13 mouse cellular contexts compared by ENCODE assay signal in genomic region chr17:51936071-51936470, GRCm38 (mm10).
DNase-seq lines count a peak whose midpoint lies in the region.
"Had no signal": no experiment of that assay in that cellular context is flagged by ENCODE, and none has a peak within 500 bp of the region (broad histone marks: within the 10 kb centered on the region; RNA-seq: fewer than 3 reads in every experiment).

No protein-coding gene starts in this region.

- DNase-seq in cerebellum, postnatal 25 days = peak; percentile 5 to 14
- no peak for DNase-seq in cerebellum, adult 18-20 months
- DNase-seq in heart, adult 11 months = peak; percentile 86
- no peak for DNase-seq in heart, postnatal 14 days
- peak; percentile 12 for DNase-seq in gastrocnemius, postnatal 25 days
- DNase-seq in layer of hippocampus, postnatal 10 days (ENCODE audit: low spot score in 2 of 2) = no peak
- DNase-seq: adrenal gland, adult 8-10 months; adrenal gland, postnatal 25 days; cerebellum, adult 8-10 months; cerebellum, postnatal 36 days; embryo, embryonic 11 days; heart, adult 2 months; kidney, adult 2 months had no signal

- intact Hi-C loops in heart, postnatal 14 days (cut with DNase I) = no loop called here

Comparison
In these comparisons a context has a peak if more than half of its experiments do, and no peak if none do; other contexts are left out.
1. DNase-seq: peak in cerebellum, postnatal 25 days (2 of 2), heart, adult 11 months (single experiment) and gastrocnemius, postnatal 25 days (single experiment); none in cerebellum, adult 18-20 months (0 of 2), heart, postnatal 14 days (0 of 2) and layer of hippocampus, postnatal 10 days (0 of 2).